Mouse (Mus musculus) embryo, embryonic 11 days (tissue): Measurements from ENCODE around the gene Rap1gds1.

ENCODE experiments used
- DNase-seq: peaks from one replicate; pipeline ENCODE4 v3.0.0-alpha.2; 2015

Rap1gds1 gene

GRCm38 (mm10) chr3:139048701-139049622, 26.0 kb downstream of the Rap1gds1 start:
- no peak for DNase-seq

- no peak for DNase-seq
These were observed 32.6 kb downstream of the Rap1gds1 start for GRCm38 (mm10) chr3:139042433-139042854.

DNA sequence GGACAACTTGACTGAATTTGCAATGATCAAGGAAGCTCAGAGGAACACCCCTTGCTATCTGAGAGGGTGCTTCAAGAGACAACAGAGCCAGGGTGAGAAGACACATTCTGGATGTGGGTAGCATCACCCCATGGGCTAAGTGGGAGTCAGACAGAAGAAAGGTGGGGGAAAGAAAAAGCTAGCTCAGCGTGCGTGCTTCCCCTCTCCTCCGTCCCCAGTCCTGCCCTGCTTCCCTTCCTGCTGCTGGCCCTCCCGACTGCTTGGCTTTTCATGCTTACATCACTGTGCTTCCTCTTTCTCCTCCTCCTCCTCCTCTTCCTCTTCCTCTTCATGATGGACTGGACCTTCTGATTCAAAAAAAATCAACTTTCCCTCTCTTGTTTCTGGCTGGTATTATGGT, 33.1 kb downstream of the Rap1gds1 start:
- DNase-seq: no peak

- no peak for DNase-seq
These were observed 38.0 kb downstream of the Rap1gds1 start for GRCm38 (mm10) chr3:139037030-139037429.

DNA sequence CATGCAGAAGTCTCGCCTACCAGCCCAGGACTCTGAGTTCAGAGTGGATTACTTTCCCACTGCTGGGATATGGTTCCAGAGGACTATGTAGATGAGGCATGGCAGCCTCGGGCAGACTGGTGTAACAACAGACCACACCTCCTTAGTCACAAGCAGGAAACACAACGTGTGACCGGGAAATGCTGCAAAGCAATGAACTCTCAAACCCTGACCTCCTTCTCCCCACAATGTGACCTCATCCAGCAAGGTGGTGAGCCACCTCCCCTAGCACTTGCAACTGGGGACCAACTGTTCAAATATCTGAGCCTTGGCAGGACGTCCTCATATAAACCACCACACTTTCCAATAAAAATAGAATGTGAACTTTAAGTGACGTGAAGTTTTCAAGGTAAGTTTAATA, 41.8 kb downstream of the Rap1gds1 start:
- no peak for DNase-seq

- DNase-seq: no peak
These were observed 44.3 kb downstream of the Rap1gds1 start for GRCm38 (mm10) chr3:139030644-139031227.

- no peak for DNase-seq
These were observed 49.9 kb downstream of the Rap1gds1 start for GRCm38 (mm10) chr3:139025077-139025476.

DNA sequence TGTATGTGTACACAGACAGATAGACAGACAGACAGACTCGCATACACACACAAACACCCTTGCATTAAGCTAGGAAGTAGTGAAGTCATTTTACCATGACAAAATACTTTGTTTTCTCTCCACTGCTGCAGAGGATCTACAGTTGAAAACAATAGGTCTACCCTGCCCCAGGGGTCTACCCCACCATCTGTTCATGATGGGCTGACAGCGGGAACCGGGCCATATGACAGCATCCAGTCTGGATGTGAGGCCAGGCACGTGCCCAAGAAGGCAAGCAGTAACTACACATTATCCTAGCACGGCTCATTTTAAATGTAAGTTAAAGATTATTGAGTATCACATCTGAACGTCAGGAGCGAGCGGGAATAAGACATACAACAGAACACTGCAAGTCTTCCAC, 51.4 kb downstream of the Rap1gds1 start:
- peak; percentile 35 for DNase-seq

DNA sequence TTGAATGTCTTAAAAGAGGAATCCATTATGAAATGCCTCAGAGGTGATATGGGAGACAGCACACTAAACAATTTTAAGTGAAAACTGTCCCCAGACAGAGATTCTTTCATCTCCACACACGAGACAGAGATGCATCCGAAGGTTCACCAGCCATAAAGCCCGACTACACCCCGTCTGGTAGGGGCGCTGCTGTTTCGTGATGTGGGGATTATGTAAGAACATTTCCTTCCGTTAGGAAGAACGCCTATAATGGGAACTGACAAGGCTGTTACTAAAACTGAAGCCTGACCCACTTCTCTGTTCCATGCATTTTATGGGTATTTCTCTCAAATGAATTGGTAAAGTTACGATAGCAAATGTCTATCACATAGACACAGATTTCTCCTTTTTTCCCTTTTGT, 62.6 kb downstream of the Rap1gds1 start:
- DNase-seq: no peak

DNA sequence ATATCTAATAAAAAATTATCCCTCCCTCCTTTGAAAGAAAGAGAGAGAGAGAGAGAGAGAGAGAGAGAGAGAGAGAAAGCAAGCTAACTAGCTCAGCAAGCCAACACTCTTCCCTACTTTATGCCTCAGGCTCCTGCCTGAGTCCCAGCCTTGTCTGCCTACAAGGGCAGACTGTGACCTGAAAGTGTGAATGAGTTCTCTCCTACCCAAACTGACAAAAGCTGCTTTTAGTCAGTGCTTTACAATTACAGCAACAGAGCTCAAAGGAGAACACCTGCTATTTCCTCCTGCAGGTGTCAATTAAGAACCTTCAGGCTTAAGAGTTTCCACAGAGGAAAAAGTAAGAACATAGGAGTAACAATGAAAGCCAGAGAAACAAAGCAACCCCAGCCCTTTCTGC, 69.3 kb downstream of the Rap1gds1 start:
- DNase-seq: no peak

- DNase-seq: no peak
These were observed 72.2 kb downstream of the Rap1gds1 start for GRCm38 (mm10) chr3:139002774-139003173.

GRCm38 (mm10) chr3:139000071-139000867, 74.7 kb downstream of the Rap1gds1 start:
- no peak for DNase-seq

DNA sequence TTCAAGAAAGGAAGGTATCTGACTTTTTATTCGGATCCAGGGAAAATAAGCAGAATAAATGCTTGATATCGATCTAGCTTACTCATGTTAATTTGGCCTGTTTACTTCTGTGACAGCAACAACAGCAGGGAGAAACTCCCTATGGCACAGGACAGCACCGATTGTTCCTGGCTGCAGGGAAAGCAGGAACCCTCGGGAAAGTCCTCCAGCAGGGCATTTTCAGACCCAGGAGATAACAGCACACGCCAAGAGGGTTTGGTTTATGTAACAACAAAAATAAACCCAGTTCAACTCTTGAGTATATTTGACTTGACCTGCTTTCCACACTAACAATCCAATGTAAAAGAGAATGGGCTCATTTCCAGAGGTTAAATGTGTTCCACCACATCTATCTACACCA, 81.5 kb downstream of the Rap1gds1 start:
- no peak for DNase-seq

DNA sequence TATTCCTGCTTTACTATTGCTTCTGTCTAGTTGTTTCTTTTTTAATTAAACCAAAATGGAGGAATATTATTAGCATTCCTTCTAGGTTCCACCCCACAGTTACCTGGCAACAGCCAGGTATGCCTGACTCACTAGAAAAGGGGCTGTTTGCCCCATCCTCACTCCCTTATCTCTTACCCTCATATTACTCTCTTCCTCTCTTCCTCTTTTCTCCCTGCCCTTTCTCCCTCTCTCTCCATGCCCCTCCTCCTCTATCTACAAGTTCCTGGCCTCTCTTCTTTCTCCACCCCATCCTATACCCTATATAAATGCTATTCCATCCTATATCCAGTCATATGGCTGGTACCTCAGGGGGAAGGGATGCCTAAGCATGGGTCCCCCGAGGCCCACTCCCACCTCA, 83.6 kb downstream of the Rap1gds1 start:
- no peak for DNase-seq

- no peak for DNase-seq
These were observed 85.9 kb downstream of the Rap1gds1 start for GRCm38 (mm10) chr3:138989141-138989540.

GRCm38 (mm10) chr3:138988004-138988403, 87.0 kb downstream of the Rap1gds1 start:
- no peak for DNase-seq

- no peak for DNase-seq
These were observed 92.8 kb downstream of the Rap1gds1 start for GRCm38 (mm10) chr3:138982249-138982648.

DNA sequence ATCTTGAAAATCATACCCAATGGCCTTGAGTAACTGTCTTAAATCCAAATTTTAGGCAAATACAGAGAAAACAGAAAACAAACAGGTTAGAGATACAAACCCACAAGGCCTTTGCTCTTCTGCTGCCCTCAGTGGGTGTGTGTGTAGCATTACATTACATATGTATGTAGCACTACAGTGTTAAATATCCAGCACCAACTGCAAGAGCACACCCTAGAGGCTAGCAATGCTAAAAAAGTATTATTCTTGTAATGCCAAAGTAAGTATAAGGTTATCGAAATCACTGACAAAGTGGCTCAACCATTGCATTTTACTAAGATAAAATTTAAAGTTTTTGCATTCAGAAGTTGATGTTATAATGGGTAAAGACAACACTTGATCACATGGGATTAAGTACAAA, 97.6 kb downstream of the Rap1gds1 start:
- DNase-seq: no peak

- DNase-seq: no peak
These were observed 107.4 kb downstream of the Rap1gds1 start for GRCm38 (mm10) chr3:138967627-138968026.

DNA sequence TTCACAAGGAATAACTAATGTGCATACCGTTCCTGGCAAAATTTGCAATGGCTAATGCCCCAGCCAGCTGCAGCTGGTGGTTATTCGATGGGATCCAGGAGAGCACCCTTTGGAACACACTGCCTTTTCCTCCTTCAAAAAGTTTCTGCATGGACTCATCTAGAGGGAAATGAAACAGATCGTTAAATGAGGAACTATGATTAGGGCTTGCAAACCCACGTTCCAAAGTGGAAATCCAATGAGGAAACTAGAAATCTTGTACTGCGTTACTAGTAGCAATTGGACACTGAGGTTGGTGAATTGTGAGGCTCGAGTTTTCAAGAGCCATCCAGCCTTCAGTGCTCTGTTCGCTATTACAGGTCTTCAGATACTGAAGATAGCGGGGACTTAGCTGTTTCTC, 116.5 kb downstream of the Rap1gds1 start:
- DNase-seq: no peak

DNA sequence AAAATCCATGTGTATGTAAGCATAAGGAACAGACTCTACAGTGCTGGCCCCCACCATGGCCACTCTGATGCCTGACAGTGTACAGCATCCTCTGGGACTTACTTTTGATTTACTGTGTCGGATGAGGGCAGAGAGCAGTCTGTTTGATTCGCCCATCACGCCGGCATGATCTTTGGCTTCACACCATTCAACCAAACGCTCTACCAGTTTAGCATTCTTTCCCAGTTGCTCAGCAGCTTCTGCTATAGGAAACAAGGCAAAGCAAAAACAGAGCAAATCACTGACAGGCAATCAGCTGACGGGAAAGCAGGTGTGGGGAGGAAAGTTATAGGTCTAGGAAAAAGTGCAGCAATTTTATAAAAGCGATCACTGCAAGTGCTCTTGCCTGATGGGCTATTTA, 119.8 kb downstream of the Rap1gds1 start:
- DNase-seq: no peak

GRCm38 (mm10) chr3:138949081-138949480, 125.9 kb downstream of the Rap1gds1 start:
- DNase-seq: no peak

- no peak for DNase-seq
These were observed 129.5 kb downstream of the Rap1gds1 start for GRCm38 (mm10) chr3:138945516-138945915.

GRCm38 (mm10) chr3:138941604-138942003, 133.4 kb downstream of the Rap1gds1 start:
- DNase-seq: peak; percentile 34
